Mouse (Mus musculus): Measurements from ENCODE around the gene Olfr314.
"Not testable (repeated sequence)": the region's sequence is repeated elsewhere in the genome, so short reads cannot be mapped to it uniquely, and the experiment has no call there.

Olfr314 gene

GRCm38 (mm10) chr11:58815676-58816075 is 32.9 kb downstream of the Olfr314 start:
- in situ Hi-C loops (cut with MboI; ENCODE audit: low pct_unique_long_range_greater_than_20kb in 1 of 2, low sequenced_read_pairs in 2 of 2, unreplicated experiment in 1 of 2): no loop called here

- in situ Hi-C loops (cut with MboI; ENCODE audit: low pct_unique_long_range_greater_than_20kb in 1 of 2, low sequenced_read_pairs in 2 of 2, unreplicated experiment in 1 of 2): not testable (repeated sequence)
Observed at GRCm38 (mm10) chr11:58828937-58829336, 46.2 kb downstream of the Olfr314 start, which contains the start of gene Olfr312. Gene Olfr312, plus strand, starts transcription at chr11:58829237.

GRCm38 (mm10) chr11:58829764-58830163 is 47.0 kb downstream of the Olfr314 start:
- in situ Hi-C loops (cut with MboI; ENCODE audit: low pct_unique_long_range_greater_than_20kb in 1 of 2, low sequenced_read_pairs in 2 of 2, unreplicated experiment in 1 of 2): no loop called here

- in situ Hi-C loops (cut with MboI; ENCODE audit: low pct_unique_long_range_greater_than_20kb in 1 of 2, low sequenced_read_pairs in 2 of 2, unreplicated experiment in 1 of 2): not testable (repeated sequence)
Observed at GRCm38 (mm10) chr11:58832541-58832940, 49.8 kb downstream of the Olfr314 start.

All from mouse embryonic stem cell (cell line).